Mouse (Mus musculus) layer of hippocampus, adult 18-20 months (tissue): Measurements from ENCODE around the gene Rin1. TPM values are rescaled to one million over a fixed set of nuclear protein-coding genes. Genes with fewer than 3 reads are reported as not detected.
"Not testable (repeated sequence)": the region's sequence is repeated elsewhere in the genome, so short reads cannot be mapped to it uniquely, and the experiment has no call there.

ENCODE experiments used
- DNase-seq, 2 experiments: peaks; one replicate each; pipeline ENCODE4 v3.0.0; 2022; ENCODE audit warnings: low spot score in 2 of 2
- total RNA-seq, 2 experiments: library from RNA; stranded (reverse); gene quantifications; 2 replicates each; pipeline ENCODE4 v1.2.3; 2021

Gene Rin1
- total RNA-seq, 2 experiments from 2014 or later: 106 to 107 TPM

- no peak for DNase-seq
Observed at GRCm38 (mm10) chr19:5067867-5068569, 17.7 kb downstream of the Rin1 start, which contains the start of gene Cd248. Cd248 (plus strand) TSS chr19:5068078.

DNA sequence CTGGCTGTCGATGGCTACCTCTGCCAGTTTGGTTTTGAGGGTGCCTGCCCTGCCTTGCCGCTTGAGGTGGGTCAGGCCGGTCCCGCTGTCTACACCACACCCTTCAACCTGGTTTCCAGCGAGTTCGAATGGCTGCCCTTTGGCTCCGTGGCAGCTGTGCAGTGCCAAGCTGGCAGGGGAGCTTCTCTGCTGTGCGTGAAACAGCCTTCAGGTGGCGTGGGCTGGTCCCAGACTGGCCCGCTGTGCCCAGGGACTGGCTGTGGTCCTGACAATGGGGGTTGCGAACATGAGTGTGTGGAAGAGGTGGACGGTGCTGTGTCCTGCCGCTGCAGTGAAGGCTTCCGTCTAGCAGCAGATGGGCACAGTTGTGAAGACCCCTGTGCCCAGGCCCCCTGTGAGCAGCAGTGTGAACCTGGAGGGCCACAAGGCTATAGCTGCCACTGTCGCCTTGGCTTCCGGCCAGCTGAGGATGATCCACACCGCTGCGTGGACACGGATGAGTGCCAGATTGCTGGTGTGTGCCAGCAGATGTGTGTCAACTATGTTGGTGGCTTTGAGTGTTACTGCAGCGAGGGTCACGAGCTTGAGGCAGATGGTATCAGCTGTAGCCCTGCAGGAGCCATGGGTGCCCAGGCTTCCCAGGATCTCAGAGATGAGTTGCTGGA, 18.4 kb downstream of the Rin1 start:
- DNase-seq: no peak

GRCm38 (mm10) chr19:5069486-5069885, 19.2 kb downstream of the Rin1 start:
- no peak for DNase-seq

- no peak for DNase-seq
Observed at GRCm38 (mm10) chr19:5069978-5070377, 19.7 kb downstream of the Rin1 start.

- DNase-seq: no peak
Observed at GRCm38 (mm10) chr19:5071077-5071476, 20.8 kb downstream of the Rin1 start.

DNA sequence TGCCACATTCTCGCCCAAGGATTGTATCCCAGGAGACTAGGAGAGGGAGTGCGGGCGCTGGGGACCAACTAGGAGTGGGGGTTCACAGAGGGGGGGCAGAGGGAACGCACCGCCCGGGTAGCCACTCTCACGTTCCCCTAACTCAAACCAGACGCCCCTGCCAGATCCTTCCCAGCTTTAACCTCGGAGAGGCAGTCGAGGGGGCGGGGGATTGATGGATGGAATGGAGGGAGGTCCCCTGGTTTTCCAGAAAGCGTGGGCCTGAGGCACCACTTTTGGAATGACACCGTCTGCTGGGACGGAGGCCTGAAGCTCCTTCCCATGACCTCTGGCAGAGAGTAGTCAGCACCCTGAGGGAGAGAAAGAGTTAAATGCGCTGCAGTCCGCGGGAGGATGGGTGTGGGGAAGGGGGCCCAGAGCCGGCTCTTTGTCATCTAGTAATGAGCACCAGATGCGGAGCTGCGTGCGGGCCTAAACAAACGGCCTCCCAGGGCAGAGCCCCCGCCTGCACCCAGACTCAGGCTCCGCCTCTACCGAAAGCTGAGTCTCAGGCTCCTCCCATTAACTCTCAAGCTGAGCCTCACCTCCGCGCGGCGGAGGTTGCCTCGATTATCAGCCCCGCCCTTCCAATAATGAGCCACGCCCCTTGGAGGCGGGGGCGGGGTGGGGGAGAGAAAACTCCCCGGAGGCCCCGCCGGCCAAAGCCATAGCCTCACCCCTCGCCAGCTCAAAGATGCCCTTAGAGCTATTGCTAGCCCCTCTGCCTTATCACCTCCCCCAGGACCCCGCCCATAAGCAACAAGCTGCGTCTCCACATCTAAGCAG, 21.5 kb downstream of the Rin1 start:
- DNase-seq: peak in 1 of 2 experiments; percentile 48

GRCm38 (mm10) chr19:5072389-5073019, 22.2 kb downstream of the Rin1 start:
- DNase-seq: peak in 1 of 2 experiments; percentile 6

DNA sequence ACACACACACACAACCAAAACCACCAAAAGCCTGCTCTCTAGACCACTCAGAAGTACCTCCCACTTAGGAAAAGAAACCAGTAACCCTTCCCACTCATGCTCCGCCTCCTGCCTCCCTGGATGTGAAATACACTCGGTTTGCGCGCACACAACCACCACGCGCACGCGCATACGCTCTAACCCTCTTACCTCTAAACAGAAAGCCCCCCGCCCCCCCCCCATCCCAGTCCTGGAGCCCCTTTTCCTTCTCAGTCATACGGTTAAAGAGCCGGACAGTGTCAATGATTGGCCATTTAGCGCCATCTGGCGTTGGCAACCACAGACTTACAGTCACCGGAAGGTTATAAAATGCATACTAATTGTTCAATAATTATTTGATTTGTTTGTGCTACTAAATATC, 22.7 kb downstream of the Rin1 start:
- peak in 1 of 2 experiments; percentile 59 for DNase-seq

DNA sequence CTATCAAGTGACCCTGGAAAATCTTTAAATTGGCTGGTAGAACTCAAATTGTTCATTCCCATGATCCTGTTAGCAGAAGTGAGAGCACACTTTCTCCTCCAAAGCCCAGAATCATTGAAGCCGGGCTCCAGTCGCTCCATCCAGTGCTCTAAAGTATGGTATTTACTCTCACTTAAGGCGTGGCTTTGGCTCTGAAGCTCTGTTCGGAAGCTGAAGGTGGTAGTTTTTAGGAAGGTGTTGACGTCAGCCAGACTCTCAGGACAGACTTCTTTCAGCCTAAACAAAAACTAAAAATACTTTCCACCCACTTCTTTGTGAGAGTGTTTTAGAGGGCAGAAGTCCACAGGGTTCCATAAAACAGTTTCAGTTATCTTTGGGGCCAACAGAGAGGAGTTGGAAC, 23.2 kb downstream of the Rin1 start:
- DNase-seq: no peak

DNA sequence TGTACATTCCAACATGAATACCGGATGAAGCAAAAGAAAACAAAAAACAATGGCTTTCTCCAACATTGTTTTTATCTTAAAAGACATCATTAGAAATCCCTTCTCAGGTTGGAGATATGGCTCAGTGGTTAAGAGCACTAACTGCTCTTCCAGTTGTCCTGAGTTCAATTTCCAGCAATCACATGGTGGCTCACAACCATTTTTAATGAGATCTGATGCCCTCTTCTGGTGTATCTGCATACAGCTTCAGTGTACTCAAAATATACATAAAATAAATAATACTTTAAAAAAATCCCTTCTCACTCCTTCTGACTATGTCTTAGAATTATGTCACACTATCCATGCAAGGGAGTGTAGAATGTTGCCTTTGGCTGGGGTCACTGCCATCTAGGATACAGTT, 29.0 kb downstream of the Rin1 start:
- no peak for DNase-seq

DNA sequence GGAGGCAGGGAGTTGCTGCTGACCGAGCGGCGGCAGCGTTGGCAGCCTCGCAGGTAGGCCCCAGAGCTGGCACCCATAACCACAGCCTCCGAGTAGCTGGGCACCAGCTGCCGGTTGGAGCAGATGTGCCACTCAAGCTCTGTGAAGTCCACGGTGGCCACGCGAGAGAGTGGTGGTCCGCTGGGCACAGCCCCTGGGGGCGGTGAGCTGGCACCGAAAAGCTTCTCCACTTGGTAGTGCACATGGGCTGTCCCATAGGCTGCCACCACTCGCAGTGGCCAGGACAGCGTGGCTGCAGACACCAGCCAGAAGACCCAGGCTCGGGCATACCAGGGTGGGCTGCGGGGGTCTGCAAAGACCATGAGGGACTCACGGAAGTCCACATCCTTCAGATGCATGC, 31.7 kb downstream of the Rin1 start:
- DNase-seq: no peak

DNA sequence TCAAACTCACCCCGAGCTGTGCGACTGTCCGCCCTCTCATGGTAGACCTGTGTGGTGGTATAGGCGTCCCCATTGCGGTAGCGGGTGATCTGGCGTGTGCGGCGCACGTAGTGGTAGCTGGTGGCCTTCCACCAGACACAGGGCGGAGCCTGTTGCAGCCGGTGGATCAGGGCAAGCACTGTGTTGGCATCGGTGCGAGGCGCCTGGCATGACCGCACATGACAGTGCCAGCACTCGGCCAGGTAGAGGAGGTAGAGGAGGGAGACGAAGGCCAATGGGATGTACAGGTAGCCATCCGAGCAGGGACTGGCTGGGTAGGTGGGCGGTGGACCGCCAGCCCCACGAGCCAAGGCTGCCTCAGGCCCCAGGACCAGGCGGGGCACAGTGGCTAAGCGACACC, 32.3 kb downstream of the Rin1 start:
- DNase-seq: no peak

- DNase-seq: peak in 1 of 2 experiments; percentile 25
Observed at GRCm38 (mm10) chr19:5083961-5084833, 33.9 kb downstream of the Rin1 start.

DNA sequence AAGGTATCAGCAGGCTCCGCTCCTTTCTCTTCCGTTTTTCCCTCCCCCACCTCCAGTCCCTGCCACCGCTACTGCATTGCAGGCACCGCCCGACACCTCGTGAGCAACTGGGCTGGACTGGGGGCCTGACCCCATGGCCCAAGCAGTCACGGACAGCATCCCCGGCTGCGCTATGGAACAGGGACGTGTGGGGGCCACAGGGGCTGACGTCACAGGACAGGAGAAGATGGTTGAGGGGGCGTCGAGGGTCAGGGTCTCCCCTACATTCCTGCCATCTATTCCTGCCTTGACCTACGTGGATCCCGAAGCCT, 34.5 kb downstream of the Rin1 start:
- DNase-seq: no peak

- peak in 1 of 2 experiments; percentile 65 for DNase-seq
Observed at GRCm38 (mm10) chr19:5085145-5085863, 35.0 kb downstream of the Rin1 start, which contains the start of gene Tmem151a. Tmem151a (minus strand) TSS chr19:5085531.

GRCm38 (mm10) chr19:5086533-5086932, 36.3 kb downstream of the Rin1 start:
- DNase-seq: not testable (repeated sequence)

DNA sequence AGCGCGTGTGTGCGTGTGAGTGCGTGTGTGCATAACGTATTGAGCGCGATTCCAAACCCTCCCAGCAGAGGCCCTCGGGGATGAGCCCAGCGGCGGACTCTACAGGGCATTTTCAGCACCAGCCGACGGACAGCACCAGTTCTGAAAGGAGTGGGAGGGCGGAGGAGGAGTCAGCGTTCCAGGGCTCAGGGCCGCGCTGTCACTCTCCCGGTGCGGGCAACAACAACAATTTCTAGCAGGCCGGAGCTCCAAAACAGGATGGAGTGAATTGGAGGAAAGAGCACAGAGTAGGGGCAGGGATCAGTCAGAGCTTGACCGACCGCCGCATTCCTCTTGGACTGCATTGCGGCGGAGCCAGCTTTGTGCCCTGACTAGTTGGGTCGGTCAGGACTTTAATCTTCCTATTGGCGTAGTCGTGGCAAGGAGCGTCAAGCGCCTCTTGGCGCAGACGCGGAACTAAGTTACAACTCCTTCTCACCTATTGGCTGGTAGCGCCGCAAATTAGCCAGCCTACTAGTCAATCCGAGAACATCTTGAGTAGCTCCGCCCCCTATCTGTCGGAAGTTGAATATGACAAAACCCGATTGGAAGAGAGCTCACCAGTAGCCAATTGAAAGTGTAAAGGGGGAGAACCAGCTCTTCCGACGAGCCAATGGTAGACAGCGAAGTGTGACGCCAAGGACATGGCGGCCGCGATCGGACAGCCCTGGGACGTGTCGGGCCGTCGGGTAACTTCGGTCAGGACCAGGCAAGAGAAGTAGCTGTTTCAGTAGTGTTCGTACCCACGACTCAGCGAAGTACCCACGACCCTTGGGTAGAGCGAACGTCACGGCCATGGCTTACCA, 37.8 kb downstream of the Rin1 start, which contains the start of gene Yif1a:
Gene Yif1a, plus strand, starts transcription at position 655 of the 845 bp plus-strand sequence.
- DNase-seq: peak; percentile 96 to 99

DNA sequence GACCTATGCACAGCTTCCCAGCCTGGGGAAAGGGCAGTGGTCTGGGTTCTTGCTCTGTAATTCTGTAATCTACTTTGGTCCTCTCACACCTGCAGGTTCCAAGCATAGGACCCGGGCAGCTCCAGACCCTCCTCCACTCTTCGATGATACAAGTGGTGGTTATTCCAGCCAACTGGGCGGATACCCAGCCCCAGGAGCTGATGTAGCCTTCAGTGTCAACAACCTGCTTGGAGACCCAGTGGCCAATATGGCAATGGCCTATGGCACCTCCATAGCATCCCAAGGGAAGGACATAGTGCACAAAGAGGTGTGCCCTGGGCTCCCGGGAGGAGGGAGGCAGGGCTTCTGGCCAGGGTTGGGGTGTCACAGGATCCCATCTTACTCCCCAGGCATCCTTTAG, 39.0 kb downstream of the Rin1 start:
- no peak for DNase-seq

DNA sequence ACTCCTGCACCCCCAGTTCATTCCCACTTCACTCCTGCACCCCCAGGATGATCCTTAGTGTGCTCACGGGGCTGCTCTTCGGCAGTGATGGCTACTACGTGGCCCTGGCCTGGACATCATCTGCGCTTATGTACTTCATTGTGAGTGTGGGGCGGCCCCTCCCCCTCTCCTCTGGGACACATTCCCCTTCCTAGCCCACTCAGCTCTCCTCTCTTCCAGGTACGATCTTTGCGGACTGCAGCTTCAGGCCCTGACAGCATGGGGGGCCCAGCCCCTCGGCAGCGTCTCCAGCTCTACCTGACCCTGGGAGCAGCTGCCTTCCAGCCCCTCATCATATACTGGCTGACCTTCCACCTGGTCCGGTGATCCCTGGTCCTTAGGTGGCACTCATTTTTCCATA, 41.8 kb downstream of the Rin1 start:
- no peak for DNase-seq
